Mouse (Mus musculus) cerebellum, adult 8-10 months (tissue): ENCODE data around the gene Aldh1a2.

ENCODE experiments used
- DNase-seq: peaks from one replicate; pipeline ENCODE4 v3.0.0; 2022

Aldh1a2 gene

DNA sequence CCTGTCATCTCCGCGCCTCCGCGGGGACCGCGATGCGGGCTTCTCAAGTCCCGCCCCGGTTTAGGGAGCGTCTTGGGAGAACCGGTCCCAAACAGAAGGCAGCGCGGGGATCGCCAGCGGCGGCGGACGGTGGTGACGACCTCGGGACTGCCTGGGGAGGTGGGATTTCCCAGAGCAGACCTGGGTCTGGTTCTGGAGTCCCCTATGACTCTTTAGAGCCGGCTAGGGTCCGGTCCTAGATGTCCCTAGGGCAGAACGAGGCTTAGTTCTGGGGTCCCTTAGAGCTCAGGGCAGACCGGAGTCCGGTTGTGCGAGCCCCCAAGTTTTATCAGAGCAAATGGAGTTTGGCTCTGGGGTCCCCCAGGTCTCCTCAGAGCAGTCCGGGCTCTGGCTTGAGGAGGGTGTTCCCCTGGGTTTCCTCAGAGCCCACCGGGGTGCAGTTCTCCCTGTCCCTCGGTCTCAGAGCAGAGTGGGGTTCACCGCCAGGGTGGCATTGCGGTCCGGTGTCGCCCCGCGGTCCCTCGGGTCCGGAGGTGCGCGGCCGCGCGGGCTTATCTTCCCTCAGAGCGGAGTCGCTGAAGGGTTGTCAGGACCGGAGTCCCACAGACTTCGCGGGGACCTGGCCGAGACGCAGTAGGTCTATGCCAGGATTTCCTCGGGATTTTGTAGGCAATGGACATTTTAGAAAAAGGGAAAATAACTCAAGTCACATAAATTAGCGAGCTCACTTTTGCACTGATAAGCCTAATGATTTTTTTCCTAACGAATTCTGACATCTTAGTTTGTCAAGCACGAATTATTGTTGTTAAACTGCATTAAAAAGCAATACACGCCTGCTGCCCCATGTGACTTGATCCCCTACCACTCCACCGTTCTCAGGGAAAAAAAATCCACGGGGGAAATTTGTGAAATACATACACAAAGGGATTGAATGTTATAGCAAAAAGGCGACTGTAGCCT lies 727 bp downstream of the Aldh1a2 start:
- DNase-seq: no peak

- DNase-seq: no peak
These were observed 1.6 kb downstream of the Aldh1a2 start for GRCm38 (mm10) chr9:71216996-71217792.

DNA sequence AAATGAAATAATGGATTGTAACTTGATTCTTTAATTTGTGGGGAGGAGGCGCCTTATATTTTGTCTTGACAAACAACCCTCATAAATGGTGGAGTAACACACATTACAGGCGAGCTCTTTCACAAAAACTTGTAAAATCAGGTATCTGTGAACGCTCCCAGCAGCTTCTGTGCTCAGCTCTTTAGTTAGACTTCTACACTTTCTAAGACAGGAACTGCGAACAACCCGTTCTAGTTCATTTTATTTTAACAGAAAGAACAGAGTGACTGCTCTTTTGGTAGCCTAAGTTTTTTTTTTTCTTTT lies 2.2 kb downstream of the Aldh1a2 start:
- no peak for DNase-seq

DNA sequence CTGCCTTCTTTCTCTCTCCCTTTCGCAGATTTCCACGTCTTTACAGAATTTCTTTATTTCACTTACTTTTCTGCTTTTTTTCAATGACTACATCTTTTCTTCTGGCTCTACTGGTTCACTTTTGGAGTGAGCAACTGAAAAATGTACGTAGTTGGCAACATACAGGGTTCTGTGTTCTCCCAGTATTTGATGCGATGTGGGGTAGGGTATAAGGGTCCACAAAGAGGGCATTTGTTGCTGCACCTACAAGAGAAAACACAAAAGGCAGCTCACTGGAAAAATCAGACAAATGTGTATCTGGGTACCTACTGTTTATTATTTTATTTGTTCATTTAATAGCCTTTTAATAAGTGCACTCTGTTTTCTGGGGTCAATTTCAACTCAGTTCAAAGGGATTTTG lies 3.6 kb downstream of the Aldh1a2 start:
- DNase-seq: no peak

GRCm38 (mm10) chr9:71220401-71220800 lies 4.8 kb downstream of the Aldh1a2 start:
- no peak for DNase-seq

DNA sequence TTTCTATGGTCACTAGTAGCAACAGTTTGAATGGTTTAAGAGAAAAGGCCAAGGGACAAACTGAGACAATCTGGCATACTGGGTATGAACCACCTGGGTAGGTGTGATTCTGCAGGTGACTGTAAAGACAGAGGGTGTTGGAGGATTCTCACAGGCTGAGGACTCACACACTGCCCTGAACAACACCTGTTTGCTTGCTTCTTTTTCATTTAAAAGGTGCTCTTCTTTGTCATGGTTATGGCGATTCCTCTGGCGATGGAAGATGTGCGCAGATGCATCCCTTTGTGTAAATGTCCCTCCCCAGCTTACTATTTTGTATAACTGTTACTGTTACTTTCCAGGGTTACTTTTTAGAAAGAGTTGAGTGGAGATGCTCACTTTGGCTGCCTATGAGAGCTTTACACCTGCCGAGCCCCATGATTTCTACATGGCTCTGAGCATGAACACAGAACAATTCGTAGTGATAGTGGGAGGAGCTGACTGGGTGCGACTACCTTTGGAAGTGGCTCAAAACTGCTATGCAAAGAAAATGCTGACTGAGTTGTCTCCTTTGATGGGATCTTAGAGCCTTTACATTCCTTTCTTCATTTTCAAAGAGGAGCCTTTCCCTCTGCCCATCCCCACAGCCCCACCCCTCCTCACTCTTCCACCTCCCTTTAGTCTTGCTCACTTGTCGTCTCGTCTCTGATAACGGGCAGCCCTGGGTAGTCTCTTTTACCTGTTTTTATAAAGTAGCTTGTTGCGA lies 11.8 kb downstream of the Aldh1a2 start:
- DNase-seq: no peak

DNA sequence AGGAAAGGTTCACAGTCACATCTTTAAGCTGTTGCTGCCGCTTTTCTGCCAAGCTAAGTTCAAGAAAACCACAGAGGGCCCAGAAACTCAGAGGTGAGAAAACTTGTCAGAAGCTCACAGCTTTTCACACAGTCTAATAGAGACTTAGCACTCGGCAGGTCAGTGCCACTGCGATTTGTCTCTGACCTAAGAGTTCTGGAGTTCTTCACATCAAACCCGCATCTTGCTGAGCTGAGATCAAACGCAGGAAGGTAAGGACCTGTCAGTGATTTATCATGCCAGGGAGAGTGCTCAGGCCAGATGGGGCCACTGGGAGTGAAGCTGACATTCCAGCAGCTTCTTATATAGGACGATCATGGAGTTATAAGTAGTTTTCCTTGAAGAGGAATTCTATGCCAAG lies 14.4 kb downstream of the Aldh1a2 start:
- no peak for DNase-seq

- no peak for DNase-seq
These were observed 21.0 kb downstream of the Aldh1a2 start for GRCm38 (mm10) chr9:71236540-71236939.

DNA sequence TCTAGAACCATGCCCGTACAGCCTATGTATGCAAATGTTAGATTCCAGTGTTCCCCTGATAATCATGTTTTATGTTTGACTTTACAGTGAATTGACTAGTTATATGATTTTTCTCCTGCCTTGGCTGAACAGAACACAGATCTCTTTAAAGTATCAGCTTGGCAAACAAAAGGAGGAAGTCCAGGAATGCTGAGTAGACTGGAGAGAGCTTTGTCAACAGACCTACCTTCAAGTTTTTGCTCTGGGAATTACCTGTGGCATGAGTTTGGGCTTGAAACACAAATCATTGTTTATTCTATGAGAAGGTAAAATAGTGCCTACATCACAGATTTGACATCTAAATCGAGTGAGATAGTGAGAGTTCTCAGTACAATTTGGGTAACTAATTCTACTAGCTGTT lies 24.3 kb downstream of the Aldh1a2 start:
- DNase-seq: no peak

GRCm38 (mm10) chr9:71241515-71242411 lies 26.2 kb downstream of the Aldh1a2 start:
- no peak for DNase-seq

- no peak for DNase-seq
These were observed 26.8 kb downstream of the Aldh1a2 start for GRCm38 (mm10) chr9:71242412-71242781.

DNA sequence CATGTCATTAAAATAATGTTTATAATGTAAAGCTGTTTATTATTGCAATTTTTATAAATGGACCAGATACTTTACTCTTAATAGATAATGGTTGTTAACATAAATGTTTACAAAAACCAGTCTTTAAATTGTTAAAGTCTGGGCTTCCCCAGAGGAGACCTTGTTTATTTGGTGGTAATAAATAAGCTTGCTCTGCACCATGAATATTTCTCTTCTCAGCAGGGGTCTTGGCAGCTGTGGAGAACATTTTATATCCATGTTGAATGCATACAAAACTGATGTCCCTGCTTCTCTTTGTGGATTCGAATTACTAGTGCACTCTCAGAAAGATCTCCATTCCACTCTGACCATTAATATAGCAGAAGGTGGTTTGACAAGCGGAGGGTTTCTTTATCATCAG lies 38.8 kb downstream of the Aldh1a2 start:
- no peak for DNase-seq

GRCm38 (mm10) chr9:71262711-71263110 lies 47.1 kb downstream of the Aldh1a2 start:
- DNase-seq: no peak

- DNase-seq: no peak
These were observed 54.1 kb downstream of the Aldh1a2 start for GRCm38 (mm10) chr9:71269711-71270110.

DNA sequence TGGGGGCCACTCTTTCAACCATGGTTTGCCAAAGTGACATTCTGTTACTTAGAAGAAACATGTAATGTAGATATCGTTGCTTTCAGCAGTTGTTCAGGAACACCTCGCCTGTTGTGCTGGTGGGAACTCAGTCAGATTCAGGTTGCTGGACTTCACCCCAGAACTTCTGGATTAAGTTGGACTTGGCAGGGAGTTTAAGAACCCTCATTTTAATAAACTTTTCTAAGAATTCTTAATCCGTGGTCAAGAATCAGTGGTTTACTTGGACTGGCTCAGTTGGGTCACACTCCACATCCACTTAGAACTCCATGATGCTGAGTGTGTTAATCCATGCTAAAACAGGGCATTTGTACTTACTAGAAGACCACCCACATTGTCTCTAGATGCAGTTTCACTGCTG lies 54.6 kb downstream of the Aldh1a2 start:
- no peak for DNase-seq

DNA sequence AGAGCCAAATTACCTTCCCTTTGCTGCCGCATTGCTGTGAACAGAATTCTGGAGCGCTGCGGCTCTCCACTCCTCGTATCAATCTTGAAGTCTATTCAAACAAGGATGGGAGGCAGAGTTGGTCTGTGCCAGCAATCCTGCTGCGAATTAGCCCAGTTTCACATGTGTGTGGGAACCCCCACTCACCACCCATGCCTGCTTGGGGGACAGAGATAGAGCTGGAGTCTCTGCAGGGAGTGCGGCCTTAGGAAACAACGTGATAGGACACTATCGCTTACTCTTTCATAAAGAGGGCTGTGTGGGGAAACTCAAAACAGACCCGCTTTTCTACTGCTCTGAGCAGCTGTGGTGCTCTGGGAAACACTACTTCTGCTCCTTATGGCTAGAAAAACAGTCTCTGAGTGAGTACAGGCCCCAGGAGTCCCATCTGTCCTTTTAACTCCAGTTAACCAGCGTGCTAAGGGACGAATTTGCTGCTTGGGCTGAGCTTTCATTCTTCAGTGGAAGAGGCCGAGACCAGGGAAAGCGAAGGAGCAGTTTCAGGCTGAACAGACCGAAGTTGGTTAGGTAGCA lies 60.6 kb downstream of the Aldh1a2 start:
- DNase-seq: peak; percentile 14

- no peak for DNase-seq
These were observed 63.2 kb downstream of the Aldh1a2 start for GRCm38 (mm10) chr9:71278741-71279140.

GRCm38 (mm10) chr9:71283156-71283555 lies 67.6 kb downstream of the Aldh1a2 start:
- DNase-seq: no peak

DNA sequence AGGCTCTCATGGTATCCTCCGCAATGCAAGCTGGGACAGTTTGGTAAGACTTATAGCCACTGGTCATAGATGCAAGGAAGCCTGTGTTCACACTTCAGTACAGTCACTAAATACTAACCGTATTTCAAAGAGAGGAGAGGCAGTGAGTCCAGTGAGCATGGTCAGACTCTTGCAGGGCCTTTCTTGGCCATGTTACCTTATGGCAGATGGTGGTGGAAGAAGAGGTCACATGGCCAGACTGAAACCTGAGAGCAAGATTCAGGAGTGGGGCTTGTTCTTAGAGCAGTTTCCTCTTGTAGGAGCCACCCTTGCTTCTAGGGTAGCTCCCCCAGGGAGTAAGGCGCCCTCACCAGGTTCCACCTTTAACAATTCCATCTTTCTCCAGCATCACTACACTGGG lies 69.6 kb downstream of the Aldh1a2 start:
- DNase-seq: no peak

- DNase-seq: no peak
These were observed 70.8 kb downstream of the Aldh1a2 start for GRCm38 (mm10) chr9:71286420-71286819.

- DNase-seq: no peak
These were observed 73.1 kb downstream of the Aldh1a2 start for GRCm38 (mm10) chr9:71288738-71289137.

- no peak for DNase-seq
These were observed 74.2 kb downstream of the Aldh1a2 start for GRCm38 (mm10) chr9:71289810-71290209.
